Mouse (Mus musculus): ENCODE data around the gene Szrd1.

DNA sequence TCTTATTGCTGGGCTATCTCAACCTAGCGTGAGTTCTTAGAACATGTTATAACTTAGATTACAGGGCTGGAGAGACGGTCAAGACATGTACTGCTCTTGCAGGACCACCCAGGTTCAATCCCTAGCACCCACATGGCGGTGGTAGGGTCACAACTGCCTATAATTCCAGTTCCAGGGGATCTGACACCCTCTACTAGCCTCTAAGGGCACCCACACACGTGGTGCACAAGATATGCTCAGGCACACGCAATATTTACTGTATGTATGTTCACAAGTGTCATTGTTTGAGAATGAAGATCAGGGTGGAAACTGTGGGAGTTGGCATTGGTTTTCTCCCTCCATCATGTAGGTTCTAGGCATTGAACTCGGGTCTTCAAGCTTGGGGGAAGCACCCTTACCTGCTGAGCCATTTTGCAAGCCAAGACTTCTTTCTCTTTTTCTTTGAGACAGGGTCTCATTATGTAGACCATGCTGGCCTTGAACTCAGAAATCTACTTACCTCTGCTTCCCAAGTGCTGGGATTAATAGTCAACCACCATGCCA lies 7.0 kb upstream of the Szrd1 start:
- TF ChIP-seq CTCF (IDR thresholded peaks at IDR 0.05) (no peak), EP300 (IDR thresholded peaks at IDR 0.05) (no peak)

Data from lung, postnatal 0 days (tissue).